Mouse (Mus musculus) neural tube, embryonic 14.5 days (tissue): ENCODE results near the gene Pstk. TPM values are rescaled to one million over a fixed set of nuclear protein-coding genes. Genes with fewer than 3 reads are reported as not detected.
A peak's percentile ranks its signal among the peaks of the same experiment; 100 is the strongest.
"Not testable (repeated sequence)": the region's sequence is repeated elsewhere in the genome, so short reads cannot be mapped to it uniquely, and the experiment has no call there.

Source experiments
- ATAC-seq: fragments of 200-750 bp; cut with Nextera tagmentation; 2 replicates; pipeline ENCODE4 v1.8.0; 2017; ENCODE audit warnings: low read depth, mild to moderate bottlenecking, moderate TSS enrichment, moderate library complexity
- H3K27ac ChIP-seq: fragments of 300-500 bp; sonication (generic); 2 replicates; pipeline ENCODE4 v1.5.1; 2014; ENCODE audit warnings: low read depth, mild to moderate bottlenecking, control low read depth, low read length, moderate library complexity, mixed read lengths
- H3K27me3 ChIP-seq: fragments of 300-500 bp; sonication (generic); 2 replicates; pipeline ENCODE4 v1.6.1; 2014; ENCODE audit warnings: low read length; ENCODE audit not compliant: control insufficient read depth, insufficient read depth
- H3K36me3 ChIP-seq: fragments of 300-500 bp; sonication (generic); 2 replicates; pipeline ENCODE4 v1.6.1; 2014; ENCODE audit warnings: low read length, mixed read lengths; ENCODE audit not compliant: control insufficient read depth, insufficient read depth
- H3K4me1 ChIP-seq: fragments of 300-500 bp; sonication (generic); 2 replicates; pipeline ENCODE4 v1.6.1; 2014; ENCODE audit warnings: low read length; ENCODE audit not compliant: control insufficient read depth, insufficient read depth
- H3K4me2 ChIP-seq: fragments of 300-500 bp; sonication (generic); 2 replicates; pipeline ENCODE4 v1.6.1; 2014; ENCODE audit warnings: mild to moderate bottlenecking, low read depth, low read length, control low read depth
- H3K4me3 ChIP-seq: fragments of 300-500 bp; sonication (generic); 2 replicates; pipeline ENCODE4 v1.5.1; 2014; ENCODE audit warnings: low read depth, low read length, control low read depth, mixed read lengths
- H3K9ac ChIP-seq: fragments of 300-500 bp; sonication (generic); replicated peaks from 2 replicates; pipeline ENCODE4 v1.6.1; 2014; ENCODE audit warnings: low read depth, mild to moderate bottlenecking, control low read depth, low read length, mixed read lengths
- H3K9me3 ChIP-seq: fragments of 300-500 bp; sonication (generic); 2 replicates; pipeline ENCODE4 v1.6.1; 2016; ENCODE audit warnings: low read length; ENCODE audit not compliant: control insufficient read depth
- WGBS: fragments of 180-500 bp; shearing (Covaris S2); extraction: QIAGEN DNeasy Blood & Tissue Kit; methylation state at CpG from one replicate; pipeline ENCODE4 v1.1.7; 2014; 5-methylcytosine and 5-hydroxymethylcytosine counted together
- polyA plus RNA-seq: library from polyadenylated mRNA; unstranded; fragments of >200 nt; fragmentation: Nextera tagmentation; extraction: Ambion mirVana; gene quantifications from 2 replicates; pipeline ENCODE4 v1.2.1, GENCODE M21; 2014

The Pstk gene
- polyA plus RNA-seq, 1 experiment from 2014 or later, result 52.2 TPM

- peak overlapping the region; percentile 83 for H3K4me2 ChIP-seq
- 0% methylated on average over 38 of the region's 38 CpGs for WGBS
- no peaks in the 10 kb centered on the region for H3K36me3 ChIP-seq
- no peaks in the 10 kb centered on the region for H3K27me3 ChIP-seq
- ATAC-seq, result peak; percentile 66
- peak overlapping the region; percentile 90 for H3K9ac ChIP-seq
- H3K27ac ChIP-seq, result peak overlapping the region; percentile 82
- peak overlapping the region; percentile 88 for H3K4me3 ChIP-seq
- H3K9me3 ChIP-seq, result no peaks in the 10 kb centered on the region
- H3K4me1 ChIP-seq, result peaks cover 17% of the 10 kb centered on the region
Observed at GRCm38 (mm10) chr7:131409988-131410385, 39.0 kb downstream of the Pstk start.

- H3K4me2 ChIP-seq, result peak within 1 kb of the TSS; percentile 83
- peak; percentile 98 for ATAC-seq
- H3K9ac ChIP-seq, result peak within 1 kb of the TSS; percentile 90
- H3K4me3 ChIP-seq, result peak within 1 kb of the TSS; percentile 88
- no peaks in the 10 kb centered on the region for H3K36me3 ChIP-seq
- peak within 1 kb of the TSS; percentile 82 for H3K27ac ChIP-seq
- H3K9me3 ChIP-seq, result no peaks in the 10 kb centered on the region
- H3K4me1 ChIP-seq, result peaks cover 17% of the 10 kb centered on the region
- no peaks in the 10 kb centered on the region for H3K27me3 ChIP-seq
- WGBS, result 0% methylated on average over 42 of the region's 42 CpGs
Observed at GRCm38 (mm10) chr7:131410416-131411058, 39.6 kb downstream of the Pstk start, which contains the start of the genes Ikzf5 and Acadsb. TSS of gene Ikzf5 (minus strand) at chr7:131410521. TSS of gene Acadsb (plus strand) at chr7:131410601.

- Histone ChIP-seq H3K4me2 (peak overlapping the region; percentile 83), H3K36me3 (no peaks in the 10 kb centered on the region), H3K9ac (peak overlapping the region; percentile 90), H3K4me3 (peak overlapping the region; percentile 88), H3K27me3 (no peaks in the 10 kb centered on the region), H3K9me3 (no peaks in the 10 kb centered on the region), H3K4me1 (peaks cover 17% of the 10 kb centered on the region), H3K27ac (no peak overlapping the region)
- 25% methylated on average over 10 of the region's 10 CpGs for WGBS
- no peak for ATAC-seq
Observed at GRCm38 (mm10) chr7:131411221-131411940, 40.4 kb downstream of the Pstk start.

GRCm38 (mm10) chr7:131411941-131412270 is 41.0 kb downstream of the Pstk start:
- H3K4me1 ChIP-seq, result peaks cover 17% of the 10 kb centered on the region
- no peaks in the 10 kb centered on the region for H3K27me3 ChIP-seq
- no peaks in the 10 kb centered on the region for H3K36me3 ChIP-seq
- ATAC-seq, result no peak
- WGBS, result 42% methylated on average over 2 of the region's 2 CpGs
- H3K27ac ChIP-seq, result no peak overlapping the region
- no peak overlapping the region; the same call in 1 of the 2 replicates for H3K4me3 ChIP-seq
- H3K9ac ChIP-seq, result no peak overlapping the region; the same call in 1 of the 2 replicates
- H3K4me2 ChIP-seq, result peak overlapping the region; percentile 83
- no peaks in the 10 kb centered on the region for H3K9me3 ChIP-seq

- H3K36me3 ChIP-seq, H3K4me3 ChIP-seq, ATAC-seq, H3K4me2 ChIP-seq, H3K27me3 ChIP-seq, H3K9ac ChIP-seq, H3K9me3 ChIP-seq, H3K27ac ChIP-seq, H3K4me1 ChIP-seq: not testable (repeated sequence)
Observed at GRCm38 (mm10) chr7:131416742-131417141, 45.8 kb downstream of the Pstk start.

- Histone ChIP-seq H3K4me1 (no peaks in the 10 kb centered on the region), H3K27me3 (no peaks in the 10 kb centered on the region), H3K9me3 (no peaks in the 10 kb centered on the region), H3K4me3 (no peak overlapping the region), H3K9ac (no peak overlapping the region), H3K27ac (no peak overlapping the region), H3K4me2 (no peak overlapping the region), H3K36me3 (no peaks in the 10 kb centered on the region)
- no peak for ATAC-seq
Observed at GRCm38 (mm10) chr7:131417605-131418004, 46.7 kb downstream of the Pstk start.

GRCm38 (mm10) chr7:131424912-131425311 is 54.0 kb downstream of the Pstk start:
- H3K9ac ChIP-seq, result no peak overlapping the region
- H3K4me1 ChIP-seq, result no peaks in the 10 kb centered on the region
- no peaks in the 10 kb centered on the region for H3K27me3 ChIP-seq
- WGBS, result 90% methylated on average over 2 of the region's 2 CpGs
- H3K9me3 ChIP-seq, result no peaks in the 10 kb centered on the region
- no peak for ATAC-seq
- no peak overlapping the region for H3K4me2 ChIP-seq
- H3K36me3 ChIP-seq, result peaks cover 14% of the 10 kb centered on the region; the same call in 1 of the 2 replicates
- H3K4me3 ChIP-seq, result no peak overlapping the region
- no peak overlapping the region for H3K27ac ChIP-seq

- no peak overlapping the region for H3K4me2 ChIP-seq
- no peak overlapping the region for H3K9ac ChIP-seq
- 81% methylated on average over 5 of the region's 5 CpGs for WGBS
- ATAC-seq, result no peak
- no peaks in the 10 kb centered on the region for H3K27me3 ChIP-seq
- H3K36me3 ChIP-seq, result peaks cover 18% of the 10 kb centered on the region; the same call in 1 of the 2 replicates
- H3K9me3 ChIP-seq, result no peaks in the 10 kb centered on the region; the same call in 1 of the 2 replicates
- no peaks in the 10 kb centered on the region for H3K4me1 ChIP-seq
- no peak overlapping the region for H3K4me3 ChIP-seq
- H3K27ac ChIP-seq, result no peak overlapping the region
Observed at GRCm38 (mm10) chr7:131427331-131427730, 56.4 kb downstream of the Pstk start.

GRCm38 (mm10) chr7:131432244-131432643 is 61.3 kb downstream of the Pstk start:
- no peak overlapping the region for H3K9ac ChIP-seq
- H3K36me3 ChIP-seq, result peaks cover 8% of the 10 kb centered on the region; the same call in 1 of the 2 replicates
- 25% methylated on average over 1 of the region's 1 CpGs for WGBS
- no peak overlapping the region for H3K4me2 ChIP-seq
- H3K27me3 ChIP-seq, result no peaks in the 10 kb centered on the region
- no peaks in the 10 kb centered on the region for H3K4me1 ChIP-seq
- no peak overlapping the region for H3K27ac ChIP-seq
- H3K4me3 ChIP-seq, result no peak overlapping the region
- no peak for ATAC-seq
- H3K9me3 ChIP-seq, result no peaks in the 10 kb centered on the region; the same call in 1 of the 2 replicates
